Mouse (Mus musculus): Measurements from ENCODE around the gene Klk11. TPM values are rescaled to one million over a fixed set of nuclear protein-coding genes. Genes with fewer than 3 reads are reported as not detected.

Gene Klk11
- total and polyA plus RNA-seq, 3 experiments, result not detected

- Histone ChIP-seq H3K4me1 (ENCODE audit: control insufficient read depth in 1 of 2, insufficient read depth in 2 of 2, low read length in 2 of 2) (no peaks in the 10 kb centered on the region), H3K9me3 (replicated peaks; ENCODE audit: insufficient read depth, low read length) (no peaks in the 10 kb centered on the region), H3K27me3 (ENCODE audit: control insufficient read depth in 1 of 2, insufficient read depth in 2 of 2, low read length in 2 of 2) (no peaks in the 10 kb centered on the region), H3K79me2 (ENCODE audit: control insufficient read depth, insufficient read depth, low read length, poor library complexity) (no peaks in the 10 kb centered on the region), H3K9ac (ENCODE audit: control insufficient read depth, low read depth, low read length, poor library complexity, severe bottlenecking) (no peak overlapping the region), H3K27ac (ENCODE audit: control insufficient read depth, low read depth, low read length) (no peak overlapping the region), H3K4me3 (ENCODE audit: control insufficient read depth in 1 of 2, insufficient read depth in 1 of 2, low read depth in 2 of 2, low read length in 2 of 2) (no peak overlapping the region), H3K36me3 (ENCODE audit: control insufficient read depth in 1 of 2, insufficient read depth in 2 of 2, low read length in 2 of 2) (no peaks in the 10 kb centered on the region)
- no peak for DNase-seq (ENCODE audit: low read depth, low spot score)
- TF ChIP-seq RAD21 (IDR thresholded peaks at IDR 0.05; ENCODE audit: low read depth, low read length) (no peak), JUND (IDR thresholded peaks at IDR 0.05; ENCODE audit: low read depth, low read length) (no peak), ELF1 (IDR thresholded peaks at IDR 0.05; ENCODE audit: low read depth, low read length) (no peak), UBTF (IDR thresholded peaks at IDR 0.05; ENCODE audit: borderline replicate concordance, insufficient read depth, low read depth, low read length) (no peak), MXI1 (IDR thresholded peaks at IDR 0.05; ENCODE audit: low read depth, low read length) (no peak), CHD1 (IDR thresholded peaks at IDR 0.05; ENCODE audit: low read depth, low read length) (no peak), POLR2A (IDR thresholded peaks at IDR 0.05; ENCODE audit: control insufficient read depth in 1 of 2, insufficient read depth in 1 of 2, low read depth in 1 of 2, low read length in 2 of 2, poor library complexity in 1 of 2) (no peak), ZNF384 (IDR thresholded peaks at IDR 0.05; ENCODE audit: low read depth, low read length) (no peak), MAX (IDR thresholded peaks at IDR 0.05; ENCODE audit: low read length) (no peak), ZKSCAN1 (IDR thresholded peaks at IDR 0.05; ENCODE audit: low read depth, low read length) (no peak), NELFE (IDR thresholded peaks at IDR 0.05; ENCODE audit: low read depth, low read length) (no peak), POLR2AphosphoS2 (IDR thresholded peaks at IDR 0.05; ENCODE audit: low read length) (no peak)
These were observed 4.8 kb upstream of the Klk11 start for GRCm38 (mm10) chr7:43769636-43770035.

- Histone ChIP-seq H3K9me3 (replicated peaks; ENCODE audit: insufficient read depth, low read length) (no peaks in the 10 kb centered on the region), H3K36me3 (ENCODE audit: control insufficient read depth in 1 of 2, insufficient read depth in 2 of 2, low read length in 2 of 2) (no peaks in the 10 kb centered on the region), H3K27ac (ENCODE audit: control insufficient read depth, low read depth, low read length) (no peak overlapping the region), H3K79me2 (ENCODE audit: control insufficient read depth, insufficient read depth, low read length, poor library complexity) (no peaks in the 10 kb centered on the region), H3K4me3 (ENCODE audit: control insufficient read depth in 1 of 2, insufficient read depth in 1 of 2, low read depth in 2 of 2, low read length in 2 of 2) (no peak overlapping the region), H3K9ac (ENCODE audit: control insufficient read depth, low read depth, low read length, poor library complexity, severe bottlenecking) (no peak overlapping the region), H3K27me3 (ENCODE audit: control insufficient read depth in 1 of 2, insufficient read depth in 2 of 2, low read length in 2 of 2) (no peaks in the 10 kb centered on the region), H3K4me1 (ENCODE audit: control insufficient read depth in 1 of 2, insufficient read depth in 2 of 2, low read length in 2 of 2) (no peaks in the 10 kb centered on the region)
- no peak for DNase-seq (ENCODE audit: low read depth, low spot score)
- TF ChIP-seq USF2 (IDR thresholded peaks at IDR 0.05; ENCODE audit: borderline replicate concordance in 1 of 2, insufficient read depth in 1 of 2, low read depth in 1 of 2, low read length in 2 of 2) (no peak), CHD1 (IDR thresholded peaks at IDR 0.05; ENCODE audit: low read depth, low read length) (no peak), TCF12 (IDR thresholded peaks at IDR 0.05; ENCODE audit: low read depth, low read length) (no peak), TAL1 (IDR thresholded peaks at IDR 0.05; ENCODE audit: low read length) (no peak), KAT2A (conservative IDR thresholded peaks at IDR 0.05; ENCODE audit: low read depth, low read length) (no peak), ZC3H11A (IDR thresholded peaks at IDR 0.05; ENCODE audit: low read depth, low read length) (no peak), USF1 (IDR thresholded peaks at IDR 0.05; ENCODE audit: low read depth, low read length) (no peak), TBP (IDR thresholded peaks at IDR 0.05; ENCODE audit: low read depth, low read length) (no peak), MAFK (IDR thresholded peaks at IDR 0.05; ENCODE audit: borderline replicate concordance, low read depth, low read length) (no peak), SMC3 (IDR thresholded peaks at IDR 0.05; ENCODE audit: low read depth, low read length) (no peak), CHD2 (IDR thresholded peaks at IDR 0.05; ENCODE audit: low read length) (no peak)
These were observed 3.7 kb upstream of the Klk11 start for GRCm38 (mm10) chr7:43770701-43771100.
